Mouse (Mus musculus) 416B (cell line): ENCODE data around the gene Mrpl41.
"Not testable (repeated sequence)": the region's sequence is repeated elsewhere in the genome, so short reads cannot be mapped to it uniquely, and the experiment has no call there.

Experiments
- DNase-seq: peaks from one replicate; pipeline ENCODE4 v3.0.0; 2011; ENCODE audit warnings: low read depth

Gene Mrpl41

GRCm38 (mm10) chr2:24974906-24975703, at the start of gene Mrpl41:
Mrpl41 (minus strand) TSS chr2:24975098.
- DNase-seq: peak; percentile 97

DNA sequence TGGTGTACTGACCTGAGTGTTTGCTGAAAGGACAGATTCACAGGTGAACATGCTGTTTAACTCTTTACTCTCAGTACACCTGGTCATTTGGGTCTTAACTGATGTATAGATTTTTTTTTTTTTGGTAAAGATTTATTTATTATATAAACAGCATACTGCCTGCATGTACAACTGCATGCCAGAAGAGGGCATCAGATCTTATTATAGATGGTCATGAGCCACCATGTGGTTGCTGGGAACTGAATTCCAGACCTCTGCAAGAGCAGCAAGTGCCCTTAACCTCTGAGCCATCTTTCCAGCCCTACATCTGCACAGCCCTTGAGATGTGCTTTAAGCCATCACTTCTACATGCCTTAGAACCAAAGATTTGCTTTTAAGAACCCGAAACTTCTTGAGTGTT, 47.8 kb upstream of the Mrpl41 start:
- peak; percentile 40 for DNase-seq

- DNase-seq: peak; percentile 55
Observed at GRCm38 (mm10) chr2:25008250-25008649, 33.4 kb upstream of the Mrpl41 start.

- no peak for DNase-seq
Observed at GRCm38 (mm10) chr2:25006767-25007166, 31.9 kb upstream of the Mrpl41 start.

- DNase-seq: no peak
Observed at GRCm38 (mm10) chr2:25003946-25004786, 29.3 kb upstream of the Mrpl41 start.

GRCm38 (mm10) chr2:25000544-25001235, 25.8 kb upstream of the Mrpl41 start:
- DNase-seq: peak; percentile 62

DNA sequence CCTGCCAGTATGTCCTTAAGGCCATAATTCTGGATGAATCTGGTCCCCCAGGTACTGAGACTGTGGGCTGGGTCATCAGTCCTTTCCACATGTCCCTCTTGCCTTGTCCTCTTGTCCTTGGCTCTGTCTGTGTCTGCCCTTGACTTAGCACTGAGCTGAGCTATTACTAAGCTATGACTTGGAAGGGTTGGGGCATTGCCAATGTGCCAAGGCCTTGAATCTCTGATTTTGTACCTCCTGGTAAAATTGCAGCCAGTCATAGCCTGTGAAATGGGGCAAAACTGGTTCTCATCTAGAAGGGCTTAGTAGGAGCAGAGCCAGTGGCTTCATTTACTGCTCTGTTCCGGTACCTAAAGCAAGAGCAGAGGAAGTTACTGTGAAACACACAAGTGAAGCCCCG, 21.6 kb upstream of the Mrpl41 start:
- DNase-seq: no peak

- DNase-seq: no peak
Observed at GRCm38 (mm10) chr2:24995332-24995731, 20.4 kb upstream of the Mrpl41 start.

GRCm38 (mm10) chr2:24987762-24988161, 12.9 kb upstream of the Mrpl41 start:
- DNase-seq: no peak

DNA sequence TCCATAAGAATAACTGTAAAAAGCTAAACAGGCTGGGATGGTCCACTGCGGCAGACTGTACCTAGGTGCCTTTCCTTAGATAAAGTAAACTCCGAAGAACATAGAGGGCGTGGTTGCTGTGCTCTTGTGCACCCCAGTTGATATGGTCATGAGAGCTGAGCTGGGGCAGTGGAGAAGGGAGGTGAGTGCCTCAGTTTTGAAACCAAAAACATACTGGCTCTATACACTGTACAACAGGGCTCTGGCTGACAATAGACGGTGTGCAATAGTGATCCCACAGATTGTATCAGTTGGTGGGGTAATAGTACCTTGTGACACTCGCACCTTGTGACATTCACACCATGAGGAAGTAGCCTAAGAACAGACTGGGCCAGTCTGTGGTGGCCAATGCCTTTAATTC, 2.1 kb upstream of the Mrpl41 start:
- peak; percentile 74 for DNase-seq

- peak; percentile 96 for DNase-seq
Observed at GRCm38 (mm10) chr2:24975704-24976297, 903 bp upstream of the Mrpl41 start, which contains the start of gene Pnpla7. Pnpla7 (plus strand) TSS chr2:24976033.

- not testable (repeated sequence) for DNase-seq
Observed at GRCm38 (mm10) chr2:24974452-24974851, 446 bp downstream of the Mrpl41 start.

DNA sequence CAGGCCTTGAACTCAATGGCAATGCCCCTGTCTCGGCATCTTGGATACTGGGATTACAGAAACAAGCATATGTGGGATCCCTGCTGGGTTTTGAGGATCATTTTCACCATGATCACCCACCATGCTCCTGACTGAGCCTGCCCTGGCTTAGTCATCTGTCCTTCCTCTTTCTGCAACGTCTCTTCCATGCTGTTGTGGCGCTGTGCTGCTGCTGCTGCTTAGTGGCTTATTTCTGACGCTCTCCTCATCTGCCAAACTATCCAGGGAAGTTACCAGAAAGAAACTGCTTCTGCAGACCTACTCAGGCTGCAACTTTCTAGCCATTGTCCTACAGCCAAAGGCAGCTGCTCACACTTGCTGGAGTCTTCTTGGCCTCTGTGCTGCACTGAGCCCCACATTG, 4.5 kb downstream of the Mrpl41 start:
- DNase-seq: peak; percentile 48

- peak; percentile 89 for DNase-seq
Observed at GRCm38 (mm10) chr2:24962304-24963000, 12.4 kb downstream of the Mrpl41 start, which contains the start of gene Dph7. Dph7 (plus strand) TSS chr2:24962400.

GRCm38 (mm10) chr2:24960910-24961309, 14.0 kb downstream of the Mrpl41 start:
- peak; percentile 65 for DNase-seq

- no peak for DNase-seq
Observed at GRCm38 (mm10) chr2:24952537-24953055, 22.3 kb downstream of the Mrpl41 start.

DNA sequence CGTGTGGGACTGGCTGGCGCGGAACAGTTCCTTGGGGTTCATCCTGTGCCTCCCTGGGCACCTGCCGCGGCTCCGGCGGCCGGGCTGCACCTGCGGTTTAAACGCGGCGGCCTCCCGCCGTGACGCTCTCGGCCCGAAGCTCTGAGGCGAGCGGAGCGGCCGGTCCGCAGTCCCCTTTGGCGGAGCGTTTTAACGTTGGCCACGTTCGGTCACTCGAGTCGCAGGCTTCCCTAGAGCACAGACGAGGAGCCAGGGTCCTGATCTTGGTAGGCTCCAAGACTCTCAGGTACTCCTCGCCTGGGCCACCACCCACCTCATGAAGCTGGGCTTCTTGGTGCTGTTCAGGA, 24.7 kb downstream of the Mrpl41 start:
- no peak for DNase-seq

GRCm38 (mm10) chr2:24949421-24950188, 25.3 kb downstream of the Mrpl41 start, which contains the start of gene Zmynd19:
Zmynd19 (plus strand) TSS chr2:24949792.
- peak; percentile 94 for DNase-seq

GRCm38 (mm10) chr2:24944304-24944703, 30.6 kb downstream of the Mrpl41 start:
- peak; percentile 89 for DNase-seq

DNA sequence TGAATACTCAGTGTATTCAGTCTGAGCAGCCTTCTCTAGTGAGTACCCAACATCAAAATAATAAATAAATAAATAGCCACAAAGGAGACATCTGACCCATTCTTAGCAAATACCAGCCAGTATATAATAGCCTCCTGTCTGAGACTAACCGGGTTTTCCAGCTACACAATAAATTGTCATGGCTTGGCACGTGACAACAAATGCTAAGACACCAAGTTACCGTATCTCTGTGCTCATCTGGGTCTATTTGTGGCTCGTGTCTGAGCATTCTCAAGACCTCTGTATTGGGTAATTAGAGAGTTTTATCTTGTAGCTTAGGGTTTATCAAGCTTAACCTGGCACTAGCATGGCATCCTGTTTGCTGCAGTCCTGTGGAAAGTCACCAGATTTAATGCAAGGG, 32.8 kb downstream of the Mrpl41 start:
- DNase-seq: no peak
